Mouse (Mus musculus) thymus, adult 2 months (tissue): ENCODE data around the gene Ninj1.

ENCODE experiments used
- CTCF ChIP-seq: fragments of 200-500 bp; IDR thresholded peaks from 2 replicates; pipeline ENCODE4 v1.5.1; 2012; ENCODE audit warnings: mild to moderate bottlenecking, control low read depth, low read length, moderate library complexity, borderline replicate concordance; ENCODE audit not compliant: control insufficient read depth, poor library complexity, insufficient read depth; ENCODE audit errors: extremely low read depth
- POLR2A ChIP-seq: fragments of 200-500 bp; IDR thresholded peaks from 2 replicates; pipeline ENCODE4 v1.6.1; 2012; ENCODE audit warnings: mild to moderate bottlenecking, low read length, control low read depth, moderate library complexity; ENCODE audit not compliant: control insufficient read depth, poor library complexity, insufficient read depth; ENCODE audit errors: extremely low read depth

GRCm38 (mm10) chr13:49224729-49225128, 37.4 kb downstream of the Ninj1 start:
- no peak for TF ChIP-seq CTCF
- no peak for TF ChIP-seq POLR2A
